Mouse (Mus musculus): ENCODE measurements around the gene Pld3.

The Pld3 gene

DNA sequence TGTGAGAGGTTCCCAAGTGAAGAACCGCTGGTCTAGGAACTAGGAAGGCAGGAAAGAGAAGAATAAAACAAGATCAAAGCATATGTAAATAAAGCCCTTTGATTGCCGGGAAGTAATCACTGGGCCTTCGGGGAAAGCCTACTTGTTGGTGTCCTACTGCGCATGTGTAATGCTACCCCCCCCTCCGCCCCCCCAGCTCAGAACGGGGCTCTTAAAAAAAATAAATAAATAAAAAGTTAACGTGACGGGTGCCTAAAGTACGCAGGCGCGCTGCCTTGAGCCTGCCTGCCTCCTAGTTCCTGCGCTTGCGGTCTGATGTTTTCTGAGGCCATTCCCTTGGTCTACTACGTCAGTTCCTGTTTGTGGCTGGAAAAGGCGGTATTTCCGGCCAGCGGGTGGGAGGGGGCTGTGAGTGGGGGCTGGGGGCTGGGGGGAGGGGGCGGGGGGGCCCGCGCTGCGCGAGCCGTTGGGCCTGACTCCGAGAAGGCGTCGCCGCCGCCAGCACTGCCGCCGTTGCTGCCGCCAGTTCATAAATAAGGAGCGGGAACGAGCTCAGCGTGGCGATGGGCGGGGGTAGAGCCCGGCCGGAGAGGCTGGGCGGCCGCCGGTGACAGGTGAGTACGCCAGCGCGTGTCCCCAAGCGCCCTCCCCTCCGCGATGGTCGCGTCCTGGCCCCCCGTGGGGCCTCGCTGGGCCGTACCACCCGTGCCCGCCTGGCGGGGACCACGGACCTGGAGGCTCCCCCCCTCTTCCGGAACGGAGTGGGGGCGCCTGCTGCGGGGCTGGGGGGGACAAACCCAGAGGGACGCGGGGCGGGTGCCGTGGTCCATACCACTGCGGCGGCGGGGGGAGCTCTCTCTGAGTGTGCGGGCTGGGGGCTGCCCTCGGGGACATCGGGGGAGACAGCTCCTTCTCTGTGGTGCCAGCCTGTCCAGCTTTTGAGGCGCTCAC lies 38.5 kb upstream of the Pld3 start, which contains the start of gene Akt2:
Gene Akt2 (plus strand): TSS at position 287 of the 951 bp plus-strand sequence.
- Histone ChIP-seq H3K9me3 (ENCODE audit: low read length) (no peaks in the 10 kb centered on the region), H3K4me1 (replicated peaks; ENCODE audit: low read depth, low read length) (peaks cover 76% of the 10 kb centered on the region), H3K36me3 (ENCODE audit: insufficient read depth, low read length) (peaks cover 37% of the 10 kb centered on the region), H3K4me3 (replicated peaks; ENCODE audit: low read length) (peak within 1 kb of the TSS; percentile 90), H3K27me3 (ENCODE audit: insufficient read depth, low read length) (no peaks in the 10 kb centered on the region)
- TF ChIP-seq POU5F1 (IDR thresholded peaks at IDR 0.05; ENCODE audit: borderline replicate concordance, low read length): no peak
- no peak for TF ChIP-seq NANOG (IDR thresholded peaks at IDR 0.05; ENCODE audit: borderline replicate concordance, low read length)
- TF ChIP-seq CTCF (conservative IDR thresholded peaks at IDR 0.05; ENCODE audit: low read length): no peak

DNA sequence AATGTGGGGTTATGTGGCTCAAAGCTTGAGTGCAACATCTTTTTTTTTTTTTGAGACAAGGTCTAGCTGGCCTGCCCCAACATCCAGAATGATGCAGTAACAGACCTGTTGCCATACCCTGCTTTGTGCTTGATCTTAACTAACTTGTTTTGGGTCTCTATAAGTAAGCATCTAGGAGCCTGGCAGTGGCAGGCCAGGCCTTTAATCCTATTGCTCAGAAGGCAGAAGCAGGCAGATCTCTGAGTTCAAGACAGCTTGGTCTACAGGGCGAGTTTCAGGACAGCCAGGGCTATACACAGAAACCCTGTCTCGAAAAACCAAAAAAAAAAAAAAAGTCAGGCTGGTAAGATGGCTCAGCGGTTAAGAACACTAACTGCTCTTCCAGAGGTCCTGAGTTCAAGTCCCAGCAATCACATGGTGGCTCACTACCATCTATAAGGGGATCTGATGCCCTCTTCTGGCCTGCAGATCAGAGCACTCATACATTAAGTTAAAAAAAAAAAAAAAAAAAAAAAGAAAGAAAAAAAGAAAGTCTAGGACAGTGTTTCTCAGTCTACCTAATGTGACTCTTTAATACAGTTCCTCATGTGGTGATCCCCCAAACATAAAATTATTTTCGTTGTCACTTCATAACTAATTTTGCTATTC lies 37.7 kb upstream of the Pld3 start:
- Histone ChIP-seq H3K4me1 (replicated peaks; ENCODE audit: low read depth, low read length) (peaks cover 76% of the 10 kb centered on the region), H3K27me3 (ENCODE audit: insufficient read depth, low read length) (no peaks in the 10 kb centered on the region)

DNA sequence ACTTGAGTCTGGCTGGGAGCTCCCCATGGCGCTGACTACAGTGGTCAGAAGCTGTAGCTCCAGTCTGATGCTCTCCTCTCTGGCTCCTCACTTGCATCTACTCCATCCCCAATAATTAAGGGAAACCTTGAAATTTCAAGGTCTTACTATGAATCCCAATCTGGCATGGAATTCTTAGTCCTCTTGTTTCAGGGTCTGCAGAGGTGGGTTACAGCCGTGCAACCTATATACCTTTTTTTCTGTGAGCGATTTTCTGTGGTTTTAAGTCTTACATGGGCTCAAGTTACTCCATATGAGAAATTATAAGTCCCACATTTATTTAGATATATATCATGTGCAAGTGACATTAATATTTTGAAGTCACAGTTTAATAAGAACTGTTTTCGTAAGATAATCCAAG lies 37.1 kb upstream of the Pld3 start:
- no peak for TF ChIP-seq NANOG (IDR thresholded peaks at IDR 0.05; ENCODE audit: borderline replicate concordance, low read length)
- no peak for TF ChIP-seq CTCF (conservative IDR thresholded peaks at IDR 0.05; ENCODE audit: low read length)
- TF ChIP-seq POU5F1 (IDR thresholded peaks at IDR 0.05; ENCODE audit: borderline replicate concordance, low read length): no peak
- Histone ChIP-seq H3K27me3 (ENCODE audit: insufficient read depth, low read length) (no peaks in the 10 kb centered on the region), H3K4me1 (replicated peaks; ENCODE audit: low read depth, low read length) (peaks cover 76% of the 10 kb centered on the region), H3K36me3 (ENCODE audit: insufficient read depth, low read length) (peaks cover 31% of the 10 kb centered on the region), H3K9me3 (ENCODE audit: low read length) (no peaks in the 10 kb centered on the region), H3K4me3 (replicated peaks; ENCODE audit: low read length) (no peak overlapping the region)

More for the DNA sequence above, 37.7 kb upstream of the Pld3 start:
- Histone ChIP-seq H3K4me3 (replicated peaks; ENCODE audit: low read length) (peak overlapping the region; percentile 74), H3K9me3 (ENCODE audit: low read length) (no peaks in the 10 kb centered on the region), H3K36me3 (ENCODE audit: insufficient read depth, low read length) (peaks cover 29% of the 10 kb centered on the region)
- no peak for TF ChIP-seq CTCF (conservative IDR thresholded peaks at IDR 0.05; ENCODE audit: low read length)

DNA sequence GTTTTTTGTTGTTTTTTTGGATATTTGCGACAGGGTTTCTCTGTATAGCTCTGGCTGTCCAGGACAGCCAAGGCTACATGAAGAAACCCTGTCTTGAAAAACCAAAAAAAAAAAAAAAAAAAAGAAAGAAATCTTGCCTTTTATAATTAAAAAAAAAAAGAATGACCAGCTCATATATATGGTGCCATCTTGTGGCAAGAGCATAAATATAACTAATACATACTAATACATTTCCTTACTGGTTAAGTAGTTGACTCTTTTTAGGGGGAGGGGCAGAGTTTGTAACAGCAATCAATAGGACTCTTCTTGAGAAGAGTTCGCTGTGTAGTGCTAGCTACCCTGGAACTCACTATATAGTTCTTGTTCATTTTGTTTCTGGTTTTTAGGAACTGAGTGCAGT lies 34.7 kb upstream of the Pld3 start:
- no peak overlapping the region for H3K4me3 ChIP-seq (replicated peaks; ENCODE audit: low read length)
- no peaks in the 10 kb centered on the region for H3K9me3 ChIP-seq (ENCODE audit: low read length)
- H3K36me3 ChIP-seq (ENCODE audit: insufficient read depth, low read length): peaks cover 30% of the 10 kb centered on the region
- H3K4me1 ChIP-seq (replicated peaks; ENCODE audit: low read depth, low read length): peaks cover 70% of the 10 kb centered on the region
- TF ChIP-seq NANOG (IDR thresholded peaks at IDR 0.05; ENCODE audit: borderline replicate concordance, low read length) (no peak), CTCF (conservative IDR thresholded peaks at IDR 0.05; ENCODE audit: low read length) (no peak), POU5F1 (IDR thresholded peaks at IDR 0.05; ENCODE audit: borderline replicate concordance, low read length) (no peak)
- H3K27me3 ChIP-seq (ENCODE audit: insufficient read depth, low read length): no peaks in the 10 kb centered on the region

DNA sequence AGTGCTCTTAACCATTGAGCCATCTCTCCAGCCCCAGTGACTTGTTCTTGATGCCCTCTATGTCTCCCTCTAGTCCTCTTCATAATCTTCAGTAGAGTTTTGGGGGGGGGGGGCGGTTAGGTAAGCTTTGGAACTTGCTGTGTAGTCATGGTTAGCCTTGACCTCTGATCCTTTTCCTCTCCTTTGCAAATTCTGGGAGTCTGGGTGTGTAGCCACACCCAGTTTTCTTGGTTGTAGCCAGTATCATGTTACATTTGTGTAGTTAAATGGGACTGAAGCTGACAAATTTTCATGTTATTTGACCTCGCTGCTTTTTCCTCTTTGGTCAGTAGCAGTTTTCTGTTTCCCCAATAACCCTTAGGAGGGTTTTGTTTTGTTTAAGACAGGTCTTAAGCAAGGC lies 33.8 kb upstream of the Pld3 start:
- Histone ChIP-seq H3K4me3 (replicated peaks; ENCODE audit: low read length) (no peak overlapping the region), H3K27me3 (ENCODE audit: insufficient read depth, low read length) (no peaks in the 10 kb centered on the region), H3K4me1 (replicated peaks; ENCODE audit: low read depth, low read length) (peaks cover 76% of the 10 kb centered on the region), H3K9me3 (ENCODE audit: low read length) (no peaks in the 10 kb centered on the region), H3K36me3 (ENCODE audit: insufficient read depth, low read length) (peaks cover 39% of the 10 kb centered on the region)
- no peak; the same call in 1 of the 2 replicates for TF ChIP-seq NANOG (IDR thresholded peaks at IDR 0.05; ENCODE audit: borderline replicate concordance, low read length)
- no peak for TF ChIP-seq CTCF (conservative IDR thresholded peaks at IDR 0.05; ENCODE audit: low read length)
- TF ChIP-seq POU5F1 (IDR thresholded peaks at IDR 0.05; ENCODE audit: borderline replicate concordance, low read length): no peak

DNA sequence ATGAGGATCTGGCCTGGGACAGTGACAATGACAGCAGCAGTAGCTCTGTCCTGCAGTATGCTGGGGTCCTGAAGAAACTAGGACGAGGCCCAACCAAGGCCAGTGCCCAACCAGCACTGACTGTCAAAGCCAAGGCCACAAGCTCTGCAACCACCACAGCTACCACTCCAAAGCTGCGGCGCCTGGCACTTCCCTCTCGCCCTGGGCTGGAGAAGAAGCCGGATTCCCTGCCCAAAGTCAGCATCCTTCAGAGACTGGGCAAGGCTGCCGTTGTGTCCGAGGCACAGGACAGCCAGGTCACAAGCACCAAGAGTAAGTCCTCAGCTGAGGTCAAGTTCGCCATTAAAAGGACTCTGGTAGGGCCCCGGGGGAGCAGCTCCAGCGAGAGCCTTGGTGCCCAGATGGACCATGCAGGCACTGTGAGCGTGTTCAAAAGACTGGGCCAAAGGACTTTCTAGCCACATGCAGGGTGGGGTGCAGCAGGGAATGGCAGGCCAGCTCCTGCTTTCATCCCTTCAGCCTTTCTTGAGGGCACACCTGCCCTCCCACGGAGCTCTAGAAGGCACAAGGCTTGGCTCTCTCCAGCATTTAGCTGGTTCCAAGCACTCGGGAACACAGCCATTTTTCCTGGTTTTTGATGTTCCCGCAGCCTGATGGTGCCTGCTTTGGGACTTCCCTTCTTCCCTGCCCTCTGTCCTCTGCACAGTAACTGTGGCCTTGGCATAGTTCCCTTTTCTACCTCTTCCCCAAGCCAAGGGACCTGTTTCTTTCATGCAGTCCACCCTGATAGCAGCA lies 27.6 kb upstream of the Pld3 start:
- Histone ChIP-seq H3K4me1 (replicated peaks; ENCODE audit: low read depth, low read length) (peaks cover 74% of the 10 kb centered on the region), H3K36me3 (ENCODE audit: insufficient read depth, low read length) (peaks cover 98% of the 10 kb centered on the region), H3K9me3 (ENCODE audit: low read length) (no peaks in the 10 kb centered on the region), H3K4me3 (replicated peaks; ENCODE audit: low read length) (peak overlapping the region; percentile 41), H3K27me3 (ENCODE audit: insufficient read depth, low read length) (no peaks in the 10 kb centered on the region)
- TF ChIP-seq CTCF (conservative IDR thresholded peaks at IDR 0.05; ENCODE audit: low read length) (no peak), POU5F1 (IDR thresholded peaks at IDR 0.05; ENCODE audit: borderline replicate concordance, low read length) (no peak), NANOG (IDR thresholded peaks at IDR 0.05; ENCODE audit: borderline replicate concordance, low read length) (no peak)

DNA sequence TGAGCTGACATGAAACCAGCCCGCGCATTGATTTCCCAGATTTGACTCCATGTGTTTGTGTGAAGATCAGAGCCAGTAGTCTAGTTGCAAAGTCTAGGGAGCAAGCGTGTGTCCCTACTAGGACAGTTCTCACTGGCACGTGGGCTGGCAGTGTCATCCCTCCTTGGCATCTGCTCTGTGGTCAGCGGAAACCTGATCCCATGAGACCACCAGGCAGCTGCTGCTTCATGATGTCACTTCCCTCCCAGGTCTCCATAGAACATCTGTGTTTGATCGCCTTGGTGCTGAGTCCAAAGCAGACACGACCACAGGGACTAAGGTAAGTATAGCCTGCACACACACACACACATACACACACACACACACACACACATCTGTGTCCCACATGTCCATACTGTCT lies 25.4 kb upstream of the Pld3 start:
- H3K27me3 ChIP-seq (ENCODE audit: insufficient read depth, low read length): no peaks in the 10 kb centered on the region
- H3K4me1 ChIP-seq (replicated peaks; ENCODE audit: low read depth, low read length): peaks cover 77% of the 10 kb centered on the region
- H3K9me3 ChIP-seq (ENCODE audit: low read length): no peaks in the 10 kb centered on the region
- no peak overlapping the region for H3K4me3 ChIP-seq (replicated peaks; ENCODE audit: low read length)
- H3K36me3 ChIP-seq (ENCODE audit: insufficient read depth, low read length): peaks cover 100% of the 10 kb centered on the region
- TF ChIP-seq NANOG (IDR thresholded peaks at IDR 0.05; ENCODE audit: borderline replicate concordance, low read length) (no peak), POU5F1 (IDR thresholded peaks at IDR 0.05; ENCODE audit: borderline replicate concordance, low read length) (no peak), CTCF (conservative IDR thresholded peaks at IDR 0.05; ENCODE audit: low read length) (no peak)

DNA sequence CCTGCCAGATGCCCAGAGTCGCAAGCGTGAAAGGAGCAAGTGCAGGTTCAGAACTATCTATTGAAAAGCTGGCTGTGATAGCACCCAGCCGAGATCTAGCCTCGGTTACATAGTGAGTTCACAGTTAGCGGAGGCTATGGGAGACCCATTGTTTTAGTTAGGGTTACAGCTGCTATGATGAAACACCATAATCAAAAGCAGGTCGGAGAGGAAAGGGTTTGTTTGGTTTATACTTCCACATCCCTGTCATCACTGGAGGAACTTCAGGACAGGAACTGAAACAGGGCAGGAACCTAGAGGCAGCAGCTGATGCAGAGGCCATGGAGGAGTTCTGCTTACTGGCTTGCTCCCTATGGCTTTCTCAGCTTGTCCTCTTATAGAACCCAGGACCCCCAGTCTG lies 24.6 kb upstream of the Pld3 start:
- TF ChIP-seq NANOG (IDR thresholded peaks at IDR 0.05; ENCODE audit: borderline replicate concordance, low read length) (no peak), CTCF (conservative IDR thresholded peaks at IDR 0.05; ENCODE audit: low read length) (no peak), POU5F1 (IDR thresholded peaks at IDR 0.05; ENCODE audit: borderline replicate concordance, low read length) (no peak)
- Histone ChIP-seq H3K27me3 (ENCODE audit: insufficient read depth, low read length) (no peaks in the 10 kb centered on the region), H3K4me1 (replicated peaks; ENCODE audit: low read depth, low read length) (peaks cover 77% of the 10 kb centered on the region), H3K9me3 (ENCODE audit: low read length) (no peaks in the 10 kb centered on the region), H3K4me3 (replicated peaks; ENCODE audit: low read length) (no peak overlapping the region), H3K36me3 (ENCODE audit: insufficient read depth, low read length) (peaks cover 96% of the 10 kb centered on the region)
